Mouse (Mus musculus): Measurements from ENCODE around the gene Nfat5.
A peak's percentile ranks its signal among the peaks of the same experiment; 100 is the strongest.

The Nfat5 gene

DNA sequence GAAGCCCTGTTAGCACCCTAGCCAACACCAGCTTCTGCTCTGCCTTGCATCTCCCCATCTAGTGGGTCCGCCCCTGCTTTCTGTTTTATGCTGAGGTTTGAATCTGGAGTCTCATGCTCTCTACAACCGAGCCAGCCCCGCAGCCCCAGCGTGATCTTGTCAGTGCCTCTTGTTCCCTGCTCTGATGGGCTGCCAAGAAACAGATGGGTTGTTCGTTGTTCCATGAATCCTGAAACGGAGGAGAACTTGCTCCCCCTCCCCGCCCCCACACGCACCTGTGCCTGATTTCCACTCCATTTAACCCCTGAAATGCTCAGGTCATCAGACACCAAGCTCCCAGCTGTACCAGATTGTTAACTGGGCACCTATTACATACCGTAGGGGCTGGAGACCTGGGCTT is 106.2 kb downstream of the Nfat5 start:
- DNase-seq, result peak; percentile 83 to 86

- no peak for DNase-seq
These were observed 108.6 kb downstream of the Nfat5 start for GRCm38 (mm10) chr8:107401866-107402265.

DNA sequence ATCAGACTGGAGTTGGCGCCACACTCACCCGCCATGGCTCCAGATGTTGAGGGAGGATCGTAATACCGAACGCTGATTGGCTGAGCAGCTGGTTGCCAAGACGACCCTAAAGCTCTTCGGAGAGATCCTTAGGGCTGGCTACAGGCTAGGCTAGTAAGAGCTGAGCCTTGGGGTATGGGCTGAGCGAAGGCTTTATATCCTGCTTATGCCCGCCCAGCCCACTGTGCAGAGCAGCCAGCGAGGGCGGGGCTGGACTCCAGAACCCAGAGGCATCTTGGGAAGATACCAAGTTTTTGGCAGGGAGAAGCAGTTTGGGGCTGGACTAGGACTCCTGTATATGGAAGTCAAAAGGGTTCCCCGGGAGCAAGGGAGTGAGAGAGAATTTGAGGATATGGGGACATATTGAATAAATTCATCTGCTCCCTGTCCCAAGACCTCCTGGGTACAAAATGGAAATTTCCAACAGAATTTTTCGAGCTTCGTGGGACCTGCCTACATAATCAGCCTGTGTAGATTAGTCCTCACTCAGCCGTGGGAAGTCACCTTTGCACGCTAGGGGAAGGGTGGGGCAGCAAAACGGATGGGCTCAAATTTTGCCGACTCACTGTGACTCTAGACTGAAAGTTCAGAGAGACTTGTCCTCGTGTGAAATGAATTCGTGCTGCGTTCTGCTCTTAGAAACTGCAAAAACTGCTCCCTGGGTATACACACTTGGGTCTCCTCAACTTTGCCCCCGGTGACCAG is 109.9 kb downstream of the Nfat5 start, which contains the start of gene Nqo1:
Gene Nqo1 (minus strand): TSS at position 169 of the 744 bp plus-strand sequence.
- DNase-seq, result peak; percentile 58 to 61

DNA sequence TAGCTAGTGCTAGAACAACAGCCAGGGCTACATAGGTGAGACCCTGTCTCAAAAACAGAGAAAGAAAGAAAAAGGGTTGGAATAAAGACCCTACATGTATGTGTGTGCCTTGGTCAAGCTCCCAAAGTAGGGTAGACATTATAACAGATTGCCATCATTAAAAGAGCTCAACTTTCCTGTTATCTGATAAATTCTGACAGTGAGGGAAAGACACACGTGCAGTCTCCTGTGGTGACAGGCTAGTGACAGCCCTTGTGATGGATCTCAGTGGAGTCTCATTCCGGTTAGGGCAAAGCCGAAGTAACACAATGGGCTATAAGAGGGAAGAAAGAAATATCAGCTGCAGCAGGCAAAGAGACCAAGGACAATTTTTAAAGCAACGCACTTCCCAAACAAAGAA is 110.8 kb downstream of the Nfat5 start:
- DNase-seq, result no peak

DNA sequence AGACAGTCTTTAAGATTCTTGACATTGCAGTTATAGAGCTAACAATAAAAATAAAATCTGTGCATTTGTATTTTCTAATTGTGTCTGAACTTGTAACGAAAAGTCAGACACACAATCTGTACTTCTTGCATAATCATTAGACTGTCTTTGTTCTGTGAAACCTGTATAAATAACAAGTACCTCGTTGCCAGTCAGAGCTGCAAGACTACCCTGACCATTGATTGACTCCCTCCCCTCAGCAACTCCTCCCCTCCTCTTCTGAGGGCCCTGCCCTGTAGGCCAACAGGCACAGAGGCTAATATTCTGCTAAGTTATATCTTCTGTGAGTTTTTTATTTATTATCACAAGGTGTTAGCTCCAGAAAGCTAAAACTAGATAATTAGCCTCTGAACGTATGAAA is 112.7 kb downstream of the Nfat5 start:
- no peak for DNase-seq

- peak in 1 of 2 experiments; percentile 32 for DNase-seq
These were observed 118.1 kb downstream of the Nfat5 start for GRCm38 (mm10) chr8:107411391-107411790.

DNA sequence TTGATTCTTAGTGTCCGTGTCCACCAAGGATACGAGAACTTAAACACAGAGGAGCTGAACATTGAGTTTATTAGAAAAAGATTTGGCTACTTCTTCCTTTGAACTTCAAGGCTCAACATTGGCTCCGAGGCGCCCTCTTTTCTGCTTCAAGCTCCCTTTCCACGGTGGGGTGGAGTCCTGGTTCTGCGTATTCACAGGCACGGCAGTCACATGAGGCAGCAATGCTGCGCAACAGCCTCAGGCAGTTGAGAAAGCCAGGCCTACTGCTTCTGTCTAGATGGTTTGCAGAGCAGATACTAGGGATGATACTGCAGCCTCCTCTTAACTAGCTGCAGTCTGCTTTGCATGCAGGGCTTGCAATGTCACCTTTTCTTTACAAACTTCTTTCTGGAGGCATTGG is 119.3 kb downstream of the Nfat5 start:
- no peak for DNase-seq

- no peak for DNase-seq
These were observed 120.6 kb downstream of the Nfat5 start for GRCm38 (mm10) chr8:107413881-107414280.

DNA sequence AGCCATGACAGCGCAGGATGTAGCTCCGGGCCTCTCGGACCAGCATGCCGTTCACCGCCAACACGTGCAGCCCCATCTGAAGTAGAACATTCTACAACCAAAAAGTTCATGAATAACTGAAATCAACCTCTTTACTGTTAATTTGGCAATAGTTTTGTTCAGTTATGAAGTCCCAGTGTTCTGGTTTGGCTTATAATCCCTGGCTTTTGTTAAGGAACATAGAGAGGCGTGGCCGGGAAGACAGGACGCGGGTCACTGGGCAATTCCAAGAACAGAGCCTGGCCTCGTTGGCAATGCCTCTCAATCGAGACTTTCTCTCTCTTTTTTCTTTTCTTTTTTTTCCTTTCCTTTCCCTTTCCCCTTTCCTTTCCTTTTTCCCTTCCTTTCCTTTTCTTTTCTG is 123.7 kb downstream of the Nfat5 start:
- no peak for DNase-seq

DNA sequence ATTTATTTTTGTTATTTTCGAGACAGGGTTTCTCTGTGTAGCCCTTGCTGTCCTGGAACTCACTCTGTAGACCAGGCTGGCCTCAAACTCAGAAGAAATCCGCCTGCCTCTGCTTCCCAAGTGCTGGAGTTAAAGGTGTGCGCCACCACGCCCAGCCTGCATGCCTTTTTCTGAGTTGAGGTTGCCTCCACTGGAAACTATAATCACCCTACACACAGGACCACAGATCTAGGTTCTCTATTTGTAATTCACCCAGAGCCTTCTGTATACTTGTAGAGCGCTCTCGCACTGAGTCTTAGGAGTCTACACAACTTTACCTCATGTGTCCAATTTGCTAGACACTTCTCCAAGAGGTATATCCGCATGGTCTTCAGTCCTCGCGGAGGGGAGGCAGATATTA is 130.9 kb downstream of the Nfat5 start:
- no peak for DNase-seq

- peak; percentile 98 to 99 for DNase-seq
These were observed 131.4 kb downstream of the Nfat5 start, which contains the start of gene Nob1 for GRCm38 (mm10) chr8:107424597-107425229. Nob1 (minus strand) TSS chr8:107425051.

GRCm38 (mm10) chr8:107425230-107425597 is 131.9 kb downstream of the Nfat5 start:
- no peak for DNase-seq
